Mouse (Mus musculus): ENCODE data around the gene Galt. TPM values are rescaled to one million over a fixed set of nuclear protein-coding genes. Genes with fewer than 3 reads are reported as not detected.

The Galt gene
- polyA plus RNA-seq, 1 experiment from 2014 or later, result 39.7 TPM

DNA sequence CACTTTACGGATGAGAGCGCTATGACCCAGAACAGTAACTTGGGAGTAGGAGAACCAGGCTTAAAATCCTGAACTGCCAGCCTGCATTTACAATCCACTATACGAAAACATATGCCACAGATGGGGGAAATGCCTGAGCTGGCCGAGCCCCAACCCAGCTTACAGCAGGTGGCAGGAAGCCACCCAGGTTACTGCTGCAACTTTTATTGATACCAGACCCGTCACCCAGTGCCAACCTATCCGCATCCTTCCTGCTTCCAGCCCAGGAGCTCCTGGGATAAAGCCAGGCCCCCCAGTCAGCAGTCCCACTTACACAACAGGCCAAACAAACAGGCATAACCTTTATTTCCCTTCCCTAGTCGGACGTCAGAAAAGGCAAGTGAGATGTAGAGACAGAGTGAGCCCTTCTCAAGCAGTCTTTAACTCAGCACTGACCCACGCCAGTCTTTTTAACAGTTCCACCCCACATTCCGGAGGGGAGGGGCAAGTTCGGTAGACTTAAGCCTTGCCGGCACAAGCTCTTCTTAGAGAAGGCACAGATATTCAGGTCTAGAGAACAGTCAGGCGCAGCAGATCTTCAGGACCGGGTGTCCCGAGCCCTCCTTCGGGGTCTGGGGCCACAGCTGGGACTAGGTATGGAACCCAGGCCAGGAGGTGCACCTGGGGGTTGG is 43.2 kb upstream of the Galt start:
- Histone ChIP-seq H3K27me3 (replicated peaks; ENCODE audit: insufficient read depth, low read length) (no peaks in the 10 kb centered on the region), H3K27ac (ENCODE audit: low read length) (no peak overlapping the region), H3K9me3 (ENCODE audit: low read length) (no peaks in the 10 kb centered on the region), H3K4me2 (replicated peaks; ENCODE audit: low read depth, low read length) (peak overlapping the region; percentile 93), H3K9ac (replicated peaks; ENCODE audit: low read depth) (0 out of 2 replicates have a peak overlapping the region, but pooled peaks have one; percentile 88), H3K4me1 (ENCODE audit: insufficient read depth, low read depth, low read length) (peaks cover 16% of the 10 kb centered on the region; the same call in 1 of the 2 replicates), H3K4me3 (ENCODE audit: low read depth, low read length) (peak overlapping the region; percentile 79; the same call in 1 of the 2 replicates), H3K36me3 (ENCODE audit: insufficient read depth, low read length) (no peaks in the 10 kb centered on the region)
- TF ChIP-seq CTCF (IDR thresholded peaks at IDR 0.05) (no peak), EP300 (IDR thresholded peaks at IDR 0.05) (no peak)
- DNase-seq (ENCODE audit: low spot score) (peak; percentile 55), ATAC-seq (no peak)
- 60% methylated on average over 16 of the region's 16 CpGs for WGBS

DNA sequence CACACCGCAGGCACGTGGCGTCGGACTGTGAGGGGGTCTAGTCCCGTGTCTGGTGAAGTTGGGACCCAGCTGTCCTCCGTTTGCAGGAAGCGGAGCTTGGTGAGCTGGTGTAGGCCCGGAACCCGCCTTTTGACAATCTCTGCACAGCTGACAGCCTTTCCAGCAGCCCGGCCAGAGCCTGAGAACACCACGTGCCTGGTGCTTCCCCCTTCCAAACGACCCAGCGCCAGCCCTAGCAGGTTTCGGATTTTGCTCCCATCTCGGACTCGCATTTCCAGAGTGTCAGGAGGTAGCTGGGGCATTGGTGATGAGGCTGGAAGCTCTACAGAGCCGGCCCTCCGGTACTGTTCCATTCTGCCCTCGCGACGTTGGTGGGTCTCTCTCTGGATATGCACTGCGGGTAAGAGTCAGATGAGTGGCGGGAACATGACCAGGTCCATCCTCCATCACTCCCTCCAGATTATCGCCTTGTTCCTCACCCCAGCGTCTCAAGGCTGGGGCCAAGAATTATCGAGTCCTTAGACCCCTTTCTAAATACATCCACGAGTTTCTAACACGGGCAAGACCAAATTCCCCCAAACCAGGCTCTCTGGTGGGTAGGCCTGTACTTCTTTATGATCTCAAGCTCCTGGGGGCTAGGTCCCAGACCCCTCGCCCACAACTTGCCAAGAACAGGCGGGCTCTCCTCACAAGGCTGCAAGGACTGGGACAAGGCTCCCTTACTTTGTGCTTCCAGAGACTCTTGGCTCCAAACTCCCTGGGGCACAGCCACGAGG is 42.4 kb upstream of the Galt start:
- H3K4me1 ChIP-seq (ENCODE audit: insufficient read depth, low read depth, low read length), result peaks cover 13% of the 10 kb centered on the region; the same call in 1 of the 2 replicates
- H3K9me3 ChIP-seq (ENCODE audit: low read length), result no peaks in the 10 kb centered on the region
- DNase-seq (ENCODE audit: low spot score) (peak; percentile 15), ATAC-seq (no peak)
- H3K9ac ChIP-seq (replicated peaks; ENCODE audit: low read depth), result peak overlapping the region; percentile 88
- WGBS, result 30% methylated on average over 31 of the region's 31 CpGs
- H3K4me2 ChIP-seq (replicated peaks; ENCODE audit: low read depth, low read length), result peak overlapping the region; percentile 93
- peak overlapping the region; percentile 79 for H3K4me3 ChIP-seq (ENCODE audit: low read depth, low read length)
- no peaks in the 10 kb centered on the region for H3K27me3 ChIP-seq (replicated peaks; ENCODE audit: insufficient read depth, low read length)
- H3K27ac ChIP-seq (ENCODE audit: low read length), result peak overlapping the region; percentile 77
- H3K36me3 ChIP-seq (ENCODE audit: insufficient read depth, low read length), result peaks cover under 1% of the 10 kb centered on the region; the same call in 1 of the 2 replicates
- no peak for TF ChIP-seq EP300 (IDR thresholded peaks at IDR 0.05)
- TF ChIP-seq CTCF (IDR thresholded peaks at IDR 0.05), result no peak

DNA sequence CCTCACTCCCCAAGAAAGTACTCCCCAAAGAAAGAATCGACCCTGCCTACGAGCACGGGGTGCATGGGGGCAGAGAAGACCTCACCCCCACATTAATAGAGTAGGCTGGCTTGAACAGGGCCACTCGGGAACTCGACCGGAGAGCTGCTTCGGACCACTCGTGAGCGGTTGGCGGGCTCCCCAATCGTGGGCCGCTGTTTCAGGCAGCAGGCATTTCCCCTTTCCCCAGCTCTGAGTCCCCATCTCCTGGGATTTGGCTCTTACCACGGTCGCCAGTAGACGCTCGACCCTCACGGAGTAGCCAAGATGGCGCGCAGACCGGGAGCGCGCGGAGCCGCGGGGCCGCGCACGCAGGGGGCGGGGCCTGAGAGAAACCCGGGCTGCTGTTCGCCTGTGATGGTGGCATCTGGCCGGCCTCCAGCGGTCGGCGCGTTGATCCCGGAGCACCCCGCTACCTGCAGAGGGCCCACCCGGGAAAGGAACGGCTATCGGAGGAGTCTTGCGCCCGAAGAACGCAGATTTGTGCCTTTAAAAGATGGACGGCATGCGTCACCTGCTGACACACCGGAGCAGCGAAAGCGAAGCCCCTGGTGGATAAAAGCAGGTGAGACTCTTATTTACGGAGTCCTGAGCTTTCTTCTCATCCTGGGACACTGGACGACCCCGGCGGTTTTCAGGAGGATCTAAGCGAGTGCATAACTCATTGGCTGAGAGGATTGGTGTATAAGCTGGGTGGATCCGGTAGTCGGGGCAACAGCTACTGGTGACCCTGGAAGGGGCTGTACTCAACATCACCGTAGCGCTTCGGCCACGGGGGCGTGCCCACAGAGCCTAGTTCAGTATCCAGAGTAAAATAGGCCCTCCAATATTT is 41.6 kb upstream of the Galt start, which contains the start of gene Rpp25l:
Gene Rpp25l, minus strand, starts transcription at position 338 of the 871 bp plus-strand sequence.
- DNase-seq (ENCODE audit: low spot score) (peak; percentile 69), ATAC-seq (peak; percentile 83)
- Histone ChIP-seq H3K4me2 (replicated peaks; ENCODE audit: low read depth, low read length) (peak within 1 kb of the TSS; percentile 93), H3K27me3 (replicated peaks; ENCODE audit: insufficient read depth, low read length) (no peaks in the 10 kb centered on the region), H3K9me3 (ENCODE audit: low read length) (no peaks in the 10 kb centered on the region), H3K36me3 (ENCODE audit: insufficient read depth, low read length) (peaks cover 9% of the 10 kb centered on the region; the same call in 1 of the 2 replicates), H3K4me1 (ENCODE audit: insufficient read depth, low read depth, low read length) (peaks cover 13% of the 10 kb centered on the region; the same call in 1 of the 2 replicates), H3K27ac (ENCODE audit: low read length) (peak within 1 kb of the TSS; percentile 77), H3K9ac (replicated peaks; ENCODE audit: low read depth) (peak within 1 kb of the TSS; percentile 88), H3K4me3 (ENCODE audit: low read depth, low read length) (peak within 1 kb of the TSS; percentile 79)
- TF ChIP-seq EP300 (IDR thresholded peaks at IDR 0.05) (no peak), CTCF (IDR thresholded peaks at IDR 0.05) (peak; percentile 49)
- WGBS, result 1% methylated on average over 61 of the region's 61 CpGs

GRCm38 (mm10) chr4:41714276-41714675 is 40.8 kb upstream of the Galt start:
- H3K27ac ChIP-seq (ENCODE audit: low read length), result no peak overlapping the region
- H3K4me3 ChIP-seq (ENCODE audit: low read depth, low read length), result peak overlapping the region; percentile 79; the same call in 1 of the 2 replicates
- H3K9ac ChIP-seq (replicated peaks; ENCODE audit: low read depth), result no peak overlapping the region
- TF ChIP-seq CTCF (IDR thresholded peaks at IDR 0.05) (peak; percentile 82), EP300 (IDR thresholded peaks at IDR 0.05) (no peak)
- peak overlapping the region; percentile 93 for H3K4me2 ChIP-seq (replicated peaks; ENCODE audit: low read depth, low read length)
- peaks cover 13% of the 10 kb centered on the region; the same call in 1 of the 2 replicates for H3K4me1 ChIP-seq (ENCODE audit: insufficient read depth, low read depth, low read length)
- H3K27me3 ChIP-seq (replicated peaks; ENCODE audit: insufficient read depth, low read length), result no peaks in the 10 kb centered on the region
- no peaks in the 10 kb centered on the region for H3K9me3 ChIP-seq (ENCODE audit: low read length)
- peak; percentile 49 for ATAC-seq
- peaks cover 16% of the 10 kb centered on the region for H3K36me3 ChIP-seq (ENCODE audit: insufficient read depth, low read length)
- 10% methylated on average over 8 of the region's 8 CpGs for WGBS
- DNase-seq (ENCODE audit: low spot score), result peak; percentile 80

DNA sequence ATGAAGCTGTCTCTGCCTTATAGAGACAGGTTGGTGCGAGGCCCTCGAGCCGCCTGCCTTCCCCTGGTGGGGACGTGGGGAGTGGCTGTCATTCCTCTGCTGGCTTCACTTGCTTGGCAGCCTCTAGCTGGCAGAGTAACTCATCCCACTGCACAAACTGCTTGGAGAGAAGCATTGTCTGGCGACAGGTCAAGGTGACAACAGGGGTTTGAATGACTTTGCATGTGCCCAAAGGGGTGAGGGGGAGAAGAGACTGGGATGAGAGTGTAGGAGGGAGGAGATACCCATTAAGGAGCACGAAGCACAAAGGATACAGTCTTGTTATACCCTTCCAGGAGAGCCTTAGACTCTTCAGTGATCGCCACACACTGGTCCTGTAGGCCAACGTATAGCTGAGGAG is 39.9 kb upstream of the Galt start:
- H3K9me3 ChIP-seq (ENCODE audit: low read length), result no peaks in the 10 kb centered on the region
- H3K4me3 ChIP-seq (ENCODE audit: low read depth, low read length), result no peak overlapping the region
- TF ChIP-seq EP300 (IDR thresholded peaks at IDR 0.05) (no peak), CTCF (IDR thresholded peaks at IDR 0.05) (no peak)
- no peak overlapping the region for H3K4me2 ChIP-seq (replicated peaks; ENCODE audit: low read depth, low read length)
- H3K9ac ChIP-seq (replicated peaks; ENCODE audit: low read depth), result no peak overlapping the region
- H3K27ac ChIP-seq (ENCODE audit: low read length), result no peak overlapping the region
- peaks cover 24% of the 10 kb centered on the region for H3K36me3 ChIP-seq (ENCODE audit: insufficient read depth, low read length)
- ATAC-seq (no peak), DNase-seq (ENCODE audit: low spot score) (no peak)
- WGBS, result 78% methylated on average over 8 of the region's 8 CpGs
- H3K27me3 ChIP-seq (replicated peaks; ENCODE audit: insufficient read depth, low read length), result no peaks in the 10 kb centered on the region
- peaks cover 13% of the 10 kb centered on the region; the same call in 1 of the 2 replicates for H3K4me1 ChIP-seq (ENCODE audit: insufficient read depth, low read depth, low read length)

Data from lung, postnatal 0 days (tissue).